Mouse (Mus musculus): ENCODE measurements around the gene Pgghg. TPM values are rescaled to one million over a fixed set of nuclear protein-coding genes. Genes with fewer than 3 reads are reported as not detected.

The Pgghg gene
- polyA plus RNA-seq (2017; shearing (Covaris generic)): 10 to 100 TPM; 15.1 to 30.9 TPM

- peak; percentile 85 for ATAC-seq
Observed at GRCm38 (mm10) chr7:140941222-140942051, at the start of gene Pgghg. TSS of gene Pgghg (plus strand) at chr7:140941391.

DNA sequence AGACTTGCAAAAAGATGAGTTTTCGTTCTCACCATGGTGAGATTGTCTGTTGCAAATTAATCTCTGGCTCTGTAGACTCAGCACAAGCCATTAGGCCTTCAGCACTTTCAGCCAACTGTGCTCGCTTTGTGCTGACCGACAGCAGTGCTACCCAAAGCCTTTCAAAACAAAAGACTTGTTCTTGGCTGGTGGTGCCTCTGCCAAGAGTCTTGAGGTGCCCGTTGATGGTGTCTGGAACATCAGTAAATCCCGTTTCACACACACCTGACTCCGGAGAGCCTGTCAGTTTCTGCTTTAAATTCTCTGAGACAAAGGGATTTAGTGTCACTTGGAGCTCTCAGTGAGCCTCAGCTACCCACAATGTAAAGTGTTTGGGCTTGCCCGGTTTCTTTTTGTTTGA lies 47.2 kb upstream of the Pgghg start:
- ATAC-seq: no peak

- ATAC-seq: no peak
Observed at GRCm38 (mm10) chr7:140894611-140895010, 46.6 kb upstream of the Pgghg start.

- ATAC-seq: no peak
Observed at GRCm38 (mm10) chr7:140897863-140898262, 43.3 kb upstream of the Pgghg start.

- ATAC-seq: no peak
Observed at GRCm38 (mm10) chr7:140899121-140899520, 42.1 kb upstream of the Pgghg start.

DNA sequence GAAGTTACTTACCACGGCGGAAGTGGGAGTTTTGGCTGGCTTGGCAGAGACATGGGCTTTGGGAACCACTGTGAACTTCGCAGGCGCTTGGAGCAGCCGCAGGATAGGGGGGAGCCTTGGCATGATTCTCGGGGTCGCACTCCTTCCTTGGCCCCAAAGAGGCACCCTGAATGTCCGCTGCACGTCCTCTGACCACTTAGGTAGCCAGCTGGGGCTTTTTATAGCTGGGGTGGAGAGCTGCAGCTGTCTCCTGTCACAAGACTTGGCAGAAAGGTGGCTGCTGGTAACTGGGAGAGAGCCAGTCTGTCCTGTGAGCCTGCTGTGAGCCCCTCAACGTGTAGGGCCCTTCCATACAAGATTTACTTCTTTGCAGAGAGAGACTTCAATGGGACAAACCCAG lies 41.0 kb upstream of the Pgghg start, which contains the start of gene Cox8b:
Gene Cox8b (minus strand): TSS at position 227 of the 400 bp plus-strand sequence.
- no peak for ATAC-seq

- no peak for ATAC-seq
Observed at GRCm38 (mm10) chr7:140902036-140902875, 38.9 kb upstream of the Pgghg start.

- peak; percentile 39 for ATAC-seq
Observed at GRCm38 (mm10) chr7:140903212-140903611, 38.0 kb upstream of the Pgghg start.

- ATAC-seq: no peak
Observed at GRCm38 (mm10) chr7:140905642-140906081, 35.5 kb upstream of the Pgghg start.

- ATAC-seq: no peak
Observed at GRCm38 (mm10) chr7:140907131-140907530, 34.1 kb upstream of the Pgghg start.

- ATAC-seq: no peak
Observed at GRCm38 (mm10) chr7:140907697-140908096, 33.5 kb upstream of the Pgghg start.

DNA sequence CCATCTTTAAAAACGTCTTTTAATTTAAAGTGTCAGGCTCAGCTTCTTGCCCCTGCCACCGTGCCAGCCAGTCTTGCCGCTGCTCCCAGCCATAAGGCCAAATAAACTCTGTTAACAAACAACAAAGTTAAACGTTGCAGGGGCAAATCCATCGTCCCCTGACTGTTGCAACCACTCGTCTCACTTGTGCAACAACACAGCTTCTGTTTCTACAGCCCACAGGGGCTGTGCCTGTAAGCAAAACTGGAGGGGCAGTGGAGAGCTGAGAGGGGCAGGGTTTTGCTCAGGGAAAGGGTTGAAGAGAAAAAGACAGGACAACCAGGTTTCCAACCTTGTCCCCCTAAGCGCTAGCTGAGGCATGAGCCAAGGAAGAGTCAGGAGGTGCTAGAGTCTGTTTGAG lies 33.0 kb upstream of the Pgghg start:
- no peak for ATAC-seq

DNA sequence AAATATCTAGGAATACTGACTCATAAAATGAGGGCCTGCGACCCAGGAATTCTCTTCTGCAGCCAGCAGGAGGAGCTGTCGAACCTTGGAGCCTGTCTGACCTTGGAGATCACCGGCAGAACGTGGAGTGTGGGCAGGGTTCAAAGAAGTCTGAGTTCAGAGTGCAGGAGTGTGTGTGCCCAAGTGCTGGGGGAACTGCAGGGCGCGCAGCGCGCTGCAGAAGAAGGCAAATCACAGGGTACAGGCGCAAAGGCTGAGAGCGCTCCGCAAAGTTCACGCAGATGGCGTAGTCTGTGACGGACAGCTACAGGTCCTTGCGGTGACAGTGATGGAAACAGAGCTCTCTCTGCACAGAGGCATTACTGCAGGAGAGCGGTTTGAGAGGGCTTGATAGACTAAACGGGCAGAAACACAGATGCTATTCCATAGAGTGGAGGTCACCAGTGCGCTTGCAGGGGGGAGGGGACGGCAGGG lies 32.5 kb upstream of the Pgghg start:
- ATAC-seq: peak; percentile 94

- ATAC-seq: no peak
Observed at GRCm38 (mm10) chr7:140912293-140912692, 28.9 kb upstream of the Pgghg start.

GRCm38 (mm10) chr7:140912846-140913482 lies 28.2 kb upstream of the Pgghg start:
- ATAC-seq: no peak

GRCm38 (mm10) chr7:140914031-140914690 lies 27.0 kb upstream of the Pgghg start:
- no peak for ATAC-seq

GRCm38 (mm10) chr7:140919911-140920310 lies 21.3 kb upstream of the Pgghg start:
- ATAC-seq: no peak

- no peak for ATAC-seq
Observed at GRCm38 (mm10) chr7:140920418-140921029, 20.7 kb upstream of the Pgghg start, which contains the start of gene Nlrp6. TSS of gene Nlrp6 (plus strand) at chr7:140920902.

- no peak for ATAC-seq
Observed at GRCm38 (mm10) chr7:140921225-140921975, 19.8 kb upstream of the Pgghg start.

DNA sequence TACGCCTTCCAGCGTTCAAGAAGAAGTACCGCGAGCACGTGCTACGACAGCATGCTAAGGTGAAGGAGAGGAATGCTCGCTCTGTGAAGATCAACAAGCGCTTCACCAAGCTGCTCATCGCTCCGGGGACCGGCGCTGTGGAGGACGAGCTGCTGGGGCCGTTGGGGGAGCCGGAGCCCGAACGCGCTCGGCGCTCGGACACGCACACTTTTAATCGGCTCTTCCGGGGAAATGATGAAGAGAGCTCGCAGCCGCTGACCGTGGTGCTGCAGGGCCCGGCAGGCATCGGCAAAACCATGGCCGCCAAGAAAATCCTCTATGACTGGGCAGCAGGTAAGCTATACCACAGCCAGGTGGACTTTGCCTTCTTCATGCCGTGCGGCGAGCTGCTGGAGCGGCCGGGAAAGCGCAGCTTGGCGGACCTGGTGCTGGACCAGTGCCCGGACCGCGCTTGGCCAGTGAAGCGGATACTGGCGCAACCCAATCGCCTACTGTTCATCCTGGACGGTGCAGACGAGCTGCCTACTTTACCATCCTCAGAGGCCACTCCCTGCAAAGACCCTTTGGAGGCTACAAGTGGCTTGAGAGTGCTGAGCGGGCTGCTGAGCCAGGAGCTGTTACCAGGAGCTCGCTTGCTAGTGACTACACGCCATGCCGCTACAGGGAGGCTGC lies 18.7 kb upstream of the Pgghg start:
- ATAC-seq: no peak
